Mouse (Mus musculus) mature B cell (primary cell): ENCODE data around the gene Olfml3.

Experiments
- in situ Hi-C: fragments of 300-500 bp; cut with MboI; formaldehyde crosslinking; loops from 2 replicates; pipeline ENCODE4 v1.14.3; 2019

Gene Olfml3

GRCm38 (mm10) chr3:103739329-103739728 is 1.5 kb upstream of the Olfml3 start, which contains the start of gene Gm10964:
TSS of gene Gm10964 (plus strand) at chr3:103739366.
- in situ Hi-C loops, result no loop called here

DNA sequence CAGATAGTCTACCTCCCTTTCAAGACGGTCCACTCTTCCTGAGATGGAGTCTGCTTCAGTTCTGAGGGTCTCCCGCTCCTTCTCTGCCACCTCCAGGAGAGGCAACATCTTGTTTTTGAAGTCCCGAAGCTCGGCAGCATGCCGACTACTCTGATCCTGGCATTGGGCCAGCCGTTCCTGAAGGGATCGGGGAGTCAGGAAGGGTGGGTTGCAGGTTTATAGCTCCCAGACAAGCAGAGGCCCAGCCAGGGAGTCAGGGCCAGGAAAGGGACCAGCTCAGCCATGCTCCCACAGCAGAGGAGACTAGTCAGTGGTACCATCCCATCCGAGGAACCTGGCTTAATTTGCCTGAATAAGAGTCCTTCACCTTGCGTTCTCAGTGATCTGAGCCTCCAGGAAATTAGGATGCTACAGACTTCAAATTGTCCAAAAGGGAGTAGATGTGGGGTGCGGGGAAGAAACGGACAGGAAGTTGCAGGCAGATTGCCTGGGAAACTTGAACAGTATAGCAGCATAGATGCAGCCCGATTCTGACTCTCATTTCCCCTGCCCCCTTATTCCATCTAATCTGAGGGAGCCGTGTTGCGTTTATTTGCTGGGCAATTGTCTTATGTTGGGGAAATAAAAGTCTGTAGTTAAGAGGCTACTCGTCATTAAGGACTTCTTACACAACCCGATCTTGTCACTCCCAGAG is 593 bp downstream of the Olfml3 start:
- in situ Hi-C loops, result no loop called here

DNA sequence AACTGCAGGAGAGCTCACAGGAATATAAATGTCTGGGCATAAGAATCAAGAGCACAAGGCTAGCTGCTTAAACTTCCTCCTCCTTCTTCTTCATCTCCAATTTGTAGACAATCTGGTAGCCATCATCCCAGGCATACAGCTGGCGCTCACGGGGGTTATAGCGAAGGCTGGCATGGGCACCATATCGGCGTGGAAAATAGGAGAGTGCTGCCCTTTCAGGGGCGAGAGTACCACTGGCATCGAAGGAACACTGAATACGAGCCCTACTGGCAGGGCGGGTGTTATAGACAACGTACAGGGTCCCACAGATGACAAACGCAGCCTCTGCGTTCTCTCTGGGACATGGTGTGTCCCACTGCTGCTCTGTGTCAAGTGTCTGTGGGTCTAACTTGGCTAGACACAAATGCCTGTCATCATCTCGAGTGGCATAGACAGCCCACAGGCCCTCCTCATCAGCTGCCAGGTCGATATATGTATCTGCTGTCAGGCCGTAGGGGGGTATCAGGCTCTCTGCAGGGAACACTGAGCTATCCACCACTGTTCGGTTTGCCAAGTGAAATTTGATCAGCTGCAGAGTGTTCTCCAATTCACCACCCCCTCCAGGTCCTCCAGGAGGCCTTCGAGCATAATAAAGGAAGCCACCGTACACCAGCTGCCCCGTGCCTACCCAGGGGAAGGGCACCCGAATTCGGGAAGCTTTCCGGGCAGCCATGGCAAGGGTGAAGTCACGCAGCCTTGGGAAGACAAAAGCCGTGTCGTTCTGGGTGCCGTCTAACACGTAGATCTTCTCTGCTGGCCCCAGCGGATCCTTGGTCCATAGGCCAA is 1.8 kb downstream of the Olfml3 start:
- in situ Hi-C loops, result no loop called here

DNA sequence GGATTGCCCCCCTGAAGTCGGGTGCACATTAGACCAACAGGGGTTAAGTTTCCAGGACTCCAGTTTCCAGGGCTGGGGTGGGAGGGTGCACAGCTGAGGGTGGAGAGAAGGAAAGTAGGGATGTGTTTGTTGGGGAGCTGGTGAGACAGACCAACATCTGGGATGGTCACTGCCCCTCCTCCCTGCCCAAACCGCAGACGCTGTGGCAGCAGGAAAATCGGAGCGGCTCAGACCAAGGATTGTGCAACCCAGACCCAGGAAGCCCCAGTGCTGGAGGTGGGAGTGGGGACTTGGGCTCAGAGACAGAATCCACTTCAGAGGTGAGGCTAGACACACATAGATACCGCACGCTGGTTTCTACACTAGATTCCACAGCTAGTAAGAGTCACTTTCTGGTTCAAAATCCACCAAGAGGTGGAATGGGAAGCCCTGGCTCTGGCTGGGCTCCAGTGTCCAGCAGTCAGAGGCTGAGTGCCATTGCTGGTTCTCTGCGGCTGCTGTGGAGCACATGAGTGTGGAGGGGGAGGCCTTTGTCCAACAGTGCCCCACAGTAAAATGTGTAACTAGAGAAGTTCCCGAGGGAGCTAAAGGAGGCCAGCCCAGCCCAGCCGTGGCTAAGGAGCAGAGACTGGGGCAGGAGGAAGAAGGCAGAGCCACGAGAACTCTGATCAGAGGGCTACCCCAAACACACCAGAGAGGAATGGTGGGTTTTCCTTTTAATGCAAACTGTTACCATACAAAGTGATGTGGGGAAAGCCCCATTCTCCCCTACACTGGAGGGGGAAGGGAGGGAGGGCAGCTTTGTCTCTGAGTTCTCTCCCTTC is 2.9 kb downstream of the Olfml3 start:
- in situ Hi-C loops, result no loop called here

DNA sequence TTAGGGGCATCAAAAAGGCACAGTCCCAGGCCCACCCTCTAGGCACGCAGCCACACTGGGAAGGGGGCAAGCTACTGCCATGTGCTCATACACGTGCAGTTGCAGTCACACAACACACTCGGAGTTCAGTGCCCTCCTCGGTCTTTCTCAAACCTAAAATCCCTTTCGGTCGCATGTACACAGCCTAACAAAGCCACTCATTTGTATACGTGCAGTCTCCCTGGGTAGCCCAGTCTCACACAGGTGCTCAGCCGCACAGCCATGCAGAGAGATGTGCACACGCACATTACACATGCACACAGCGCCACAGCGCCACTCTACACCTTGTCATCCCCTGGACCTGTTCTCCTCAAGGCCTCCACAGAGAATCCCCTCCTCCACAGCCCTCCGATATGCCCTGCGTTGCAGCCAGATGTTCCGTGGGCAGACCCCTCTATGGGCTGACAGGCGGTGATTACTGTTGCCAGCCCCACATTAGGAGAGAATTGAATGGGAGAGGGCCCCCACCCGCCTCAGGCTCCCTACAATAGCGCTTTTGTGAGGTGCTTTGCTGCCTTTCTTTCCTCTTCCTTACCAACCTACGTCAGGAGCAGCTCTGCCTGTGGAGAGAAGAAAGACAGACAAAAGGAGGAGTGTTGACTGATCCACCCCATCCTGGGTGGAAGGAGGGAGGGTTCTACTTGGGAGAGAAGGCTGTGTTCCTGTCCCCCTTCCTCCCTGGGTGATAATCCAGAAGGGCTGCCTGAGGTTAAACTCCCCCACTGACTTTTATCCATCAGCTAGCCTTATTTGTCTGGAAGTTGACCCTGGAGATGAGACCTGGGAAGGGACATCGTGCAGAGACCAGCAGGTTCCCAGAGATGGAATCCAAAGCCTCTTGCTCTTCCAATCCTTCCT is 3.8 kb downstream of the Olfml3 start:
- in situ Hi-C loops, result no loop called here

DNA sequence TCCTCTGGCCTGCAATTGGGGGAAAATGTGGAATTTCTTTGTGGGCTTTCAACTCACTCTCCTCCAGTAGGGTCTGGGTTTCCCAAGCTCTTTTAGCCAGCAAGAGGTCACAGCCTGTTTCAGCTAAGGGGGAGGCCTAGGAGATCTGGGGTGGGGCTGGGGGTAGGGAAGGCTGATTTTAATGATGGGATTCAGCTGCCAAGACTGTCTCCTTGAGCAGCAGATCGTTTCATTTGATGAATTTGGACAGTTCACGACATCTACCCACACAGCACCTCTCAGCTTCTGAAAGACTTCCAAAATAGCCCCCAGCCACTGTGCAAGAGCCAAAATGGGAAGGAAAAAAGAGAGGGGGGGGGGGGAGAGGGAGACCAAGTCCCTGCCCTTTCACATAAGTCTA is 4.6 kb downstream of the Olfml3 start:
- in situ Hi-C loops, result no loop called here

DNA sequence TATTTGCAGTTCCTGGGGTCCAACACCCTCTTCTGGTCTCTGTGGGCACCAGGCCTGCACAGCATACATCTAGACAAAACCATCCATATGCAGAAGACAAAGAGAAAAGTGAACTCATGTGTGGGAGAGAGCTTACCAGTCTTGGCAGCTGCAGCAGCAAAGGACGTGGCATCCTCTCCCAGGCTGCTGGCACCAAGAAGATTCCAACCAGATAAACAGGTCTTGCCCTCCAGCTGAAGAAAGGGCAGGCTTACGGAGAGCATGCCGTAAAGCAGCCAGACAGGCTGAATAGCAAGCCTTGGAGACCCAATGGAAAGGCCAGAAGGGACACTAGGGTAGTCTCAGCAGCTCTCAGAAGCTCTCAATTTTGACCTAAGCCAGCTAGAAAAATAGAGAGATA is 5.7 kb downstream of the Olfml3 start:
- in situ Hi-C loops, result no loop called here

- in situ Hi-C loops, result no loop called here
These were observed 8.0 kb downstream of the Olfml3 start for GRCm38 (mm10) chr3:103729850-103730249.

DNA sequence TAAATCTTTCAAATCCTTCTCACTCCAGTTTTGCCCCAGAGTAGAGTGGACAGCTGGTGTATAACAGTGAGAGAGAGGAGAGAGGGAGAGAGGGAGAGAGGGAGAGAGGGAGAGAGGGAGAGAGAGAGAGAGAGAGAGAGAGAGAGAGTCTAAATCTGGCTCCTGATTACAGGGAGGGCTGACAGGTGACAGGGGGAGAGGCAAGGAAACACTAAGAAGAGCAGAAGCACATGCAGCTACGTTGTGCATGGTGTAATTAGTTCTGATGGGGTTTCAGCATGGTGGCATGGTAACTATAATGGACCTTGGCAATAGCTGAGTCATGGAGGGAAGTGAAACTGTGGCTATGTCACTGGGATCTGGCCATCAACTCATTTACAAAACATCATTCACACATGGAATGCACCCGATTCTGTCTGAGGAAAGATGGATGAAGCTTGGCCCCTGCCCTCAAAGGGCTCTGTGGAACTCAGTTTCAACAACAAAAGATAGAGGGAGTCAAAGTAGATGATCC is 9.9 kb downstream of the Olfml3 start:
- in situ Hi-C loops, result no loop called here

DNA sequence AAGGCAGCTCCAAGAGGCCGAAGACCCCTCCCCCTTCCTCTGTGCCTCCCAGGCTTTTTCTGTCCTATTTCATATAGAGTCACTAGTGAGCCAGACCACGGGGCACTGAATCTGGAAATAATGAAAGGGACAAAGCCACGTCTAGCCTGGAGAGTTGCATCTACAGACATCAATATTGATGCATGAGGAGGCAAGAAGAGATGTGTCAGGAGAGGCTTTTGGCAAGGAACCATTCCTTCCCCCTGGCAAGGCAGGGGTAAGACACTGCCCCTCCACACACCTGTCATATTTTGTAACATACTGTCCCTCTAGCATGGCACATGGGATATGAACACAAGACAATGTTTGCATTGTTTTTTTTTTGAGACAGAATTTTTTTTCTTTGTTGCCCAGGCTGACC is 11.2 kb downstream of the Olfml3 start:
- in situ Hi-C loops, result no loop called here

DNA sequence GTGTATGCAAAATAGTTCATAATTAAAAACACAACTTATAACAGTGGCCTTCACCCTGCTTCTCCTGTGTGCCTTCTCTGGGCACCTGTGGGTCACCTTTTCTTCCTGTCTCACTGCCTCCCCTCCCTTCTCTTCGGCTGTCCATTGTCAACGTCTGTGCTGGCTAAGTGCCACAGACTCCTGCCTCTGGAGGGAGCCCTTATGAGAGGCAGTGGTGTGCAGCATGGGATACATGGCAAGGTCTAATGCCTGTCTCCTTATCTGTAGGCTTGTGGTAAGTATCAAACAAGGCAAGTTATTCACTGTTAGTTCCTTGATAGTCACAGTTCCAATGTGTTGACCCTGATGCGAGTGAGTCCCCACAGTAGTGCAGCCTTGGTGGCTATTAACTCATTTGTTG is 13.7 kb downstream of the Olfml3 start:
- in situ Hi-C loops, result no loop called here

GRCm38 (mm10) chr3:103718728-103719127 is 19.1 kb downstream of the Olfml3 start:
- in situ Hi-C loops, result no loop called here

- in situ Hi-C loops, result no loop called here
These were observed 20.7 kb downstream of the Olfml3 start for GRCm38 (mm10) chr3:103716774-103717760.

GRCm38 (mm10) chr3:103715762-103716693 is 21.8 kb downstream of the Olfml3 start:
- in situ Hi-C loops, result no loop called here

- in situ Hi-C loops, result no loop called here
These were observed 22.9 kb downstream of the Olfml3 start for GRCm38 (mm10) chr3:103714942-103715341.

GRCm38 (mm10) chr3:103714236-103714875 is 23.4 kb downstream of the Olfml3 start:
- in situ Hi-C loops, result no loop called here

DNA sequence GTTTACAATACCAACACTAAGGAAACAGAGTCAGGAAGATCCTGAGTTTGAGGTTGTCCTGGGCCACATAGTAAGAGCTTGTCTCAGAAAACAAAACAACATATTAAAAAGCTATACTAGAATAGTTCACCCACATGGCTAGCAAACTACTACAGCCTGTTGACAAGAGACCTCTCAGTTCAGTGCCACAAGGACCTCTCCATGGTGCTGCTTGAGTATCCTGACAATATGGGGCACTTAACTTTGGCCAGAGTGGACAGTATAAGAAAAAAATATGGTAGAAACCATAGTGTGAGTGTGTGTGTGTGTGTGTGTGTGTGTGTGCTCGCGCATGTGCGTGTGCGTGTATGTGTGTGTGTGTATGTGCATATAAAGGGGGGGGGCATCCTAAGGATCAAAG is 25.6 kb downstream of the Olfml3 start:
- in situ Hi-C loops, result no loop called here

- in situ Hi-C loops, result no loop called here
These were observed 28.2 kb downstream of the Olfml3 start for GRCm38 (mm10) chr3:103709470-103710040.
